Mouse (Mus musculus) adrenal gland, postnatal 25 days (tissue): ENCODE measurements around the gene Gm5134. TPM values are rescaled to one million over a fixed set of nuclear protein-coding genes. Genes with fewer than 3 reads are reported as not detected.

ENCODE experiments used
- DNase-seq: peaks from one replicate; pipeline ENCODE4 v3.0.0; 2021; ENCODE audit warnings: mixed read lengths
- total RNA-seq: library from RNA; stranded (reverse); gene quantifications from 2 replicates; pipeline ENCODE4 v1.2.3, GENCODE M21; 2021

Gene Gm5134
- total RNA-seq, 1 experiment from 2014 or later = not detected

- peak; percentile 48 for DNase-seq
These were observed 14.7 kb upstream of the Gm5134 start for GRCm38 (mm10) chr10:75939481-75940234.

- no peak for DNase-seq
These were observed 13.8 kb upstream of the Gm5134 start, which contains the start of gene Gm867 for GRCm38 (mm10) chr10:75940520-75940919. Gm867 (minus strand) TSS chr10:75940672.

GRCm38 (mm10) chr10:75941042-75941824, 13.1 kb upstream of the Gm5134 start:
- no peak for DNase-seq

DNA sequence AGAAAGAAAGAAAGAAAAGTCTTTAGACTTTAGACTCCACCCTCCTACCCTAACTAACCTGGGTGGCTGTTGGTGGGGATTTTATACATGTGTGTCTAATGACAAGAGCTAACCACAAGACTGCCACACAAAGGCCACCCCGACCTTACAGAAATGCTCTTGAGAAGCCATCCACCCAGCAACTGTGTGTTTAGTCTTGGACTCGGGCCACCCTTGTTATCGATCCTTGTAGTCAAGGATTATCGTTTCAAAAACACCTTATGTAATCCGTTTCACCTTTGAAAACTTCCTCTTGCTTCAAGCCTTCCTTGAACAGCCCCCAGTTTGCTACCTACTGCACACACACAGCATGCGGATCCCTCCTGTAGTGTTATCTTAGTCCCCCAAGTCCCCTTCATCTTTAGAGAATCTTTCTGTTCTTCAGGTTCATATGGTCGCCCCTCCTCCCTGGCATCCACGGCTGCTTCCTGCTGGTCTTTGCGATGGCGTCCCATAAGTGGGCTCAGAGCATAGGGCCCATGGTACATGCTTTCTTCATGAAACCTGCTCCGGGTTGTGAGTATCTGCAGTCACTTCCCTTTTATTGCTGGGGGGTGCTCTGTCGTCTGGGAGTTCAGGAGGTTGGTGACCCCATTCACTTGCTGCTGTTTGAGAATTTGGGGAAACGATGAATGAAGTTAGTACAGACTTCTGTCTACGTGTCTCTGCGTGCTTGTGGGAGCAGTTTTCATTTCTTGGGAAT, 11.4 kb upstream of the Gm5134 start, which contains the start of gene Vpreb3:
TSS of gene Vpreb3 (plus strand) at position 322 of the 742 bp plus-strand sequence.
- DNase-seq = no peak

DNA sequence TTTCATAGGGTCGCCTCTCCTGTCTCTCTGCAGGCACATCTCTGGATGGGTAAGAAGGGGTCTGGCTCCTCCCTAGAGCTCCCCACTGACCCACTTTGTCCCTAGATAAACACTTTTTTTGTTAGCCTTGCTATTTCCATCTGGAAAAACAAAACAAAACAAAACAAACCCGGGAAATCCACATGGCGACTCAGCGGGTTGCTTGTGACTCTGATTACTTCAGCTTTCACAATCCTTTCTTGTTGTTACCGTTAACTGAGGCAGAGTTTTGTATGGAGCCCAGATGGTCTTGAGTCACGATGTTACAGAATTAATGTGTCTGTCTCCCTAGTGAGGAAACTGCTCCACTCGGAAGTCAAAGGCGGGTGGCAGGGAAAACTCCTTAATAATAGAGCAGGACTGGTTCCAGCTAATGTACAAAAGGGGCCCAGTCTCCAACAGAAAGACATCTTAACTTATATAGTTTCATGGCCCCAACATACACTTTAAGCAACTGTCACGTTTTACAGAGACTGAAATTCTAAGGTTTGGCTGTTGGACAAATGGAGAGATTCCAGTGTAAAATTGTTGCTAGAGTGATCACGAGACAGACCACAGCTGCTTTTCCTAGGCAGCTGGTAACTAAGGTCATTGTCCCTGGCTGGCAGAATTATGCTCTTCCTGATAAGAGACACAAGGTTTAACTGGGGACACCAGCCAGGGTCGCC, 10.1 kb upstream of the Gm5134 start:
- DNase-seq = no peak

DNA sequence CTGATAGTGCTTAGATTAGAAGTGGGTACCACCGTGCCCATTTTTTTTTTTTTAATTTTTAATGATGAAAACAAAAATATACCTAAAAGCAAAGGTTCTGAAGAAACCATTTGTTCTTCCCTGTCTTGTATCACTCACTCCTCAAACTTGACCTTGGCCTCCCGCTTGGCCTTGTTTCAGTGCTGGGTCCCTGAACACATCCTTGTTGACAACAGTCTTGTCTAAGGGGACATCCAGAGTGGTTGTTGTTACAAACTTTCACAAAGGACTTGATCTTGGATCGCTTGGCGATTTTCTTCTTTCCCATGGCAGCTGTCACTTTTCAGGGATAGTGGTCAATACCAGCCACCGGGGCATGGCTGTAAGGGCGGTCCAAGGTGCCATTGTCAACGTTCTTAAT, 9.1 kb upstream of the Gm5134 start:
- DNase-seq = no peak

DNA sequence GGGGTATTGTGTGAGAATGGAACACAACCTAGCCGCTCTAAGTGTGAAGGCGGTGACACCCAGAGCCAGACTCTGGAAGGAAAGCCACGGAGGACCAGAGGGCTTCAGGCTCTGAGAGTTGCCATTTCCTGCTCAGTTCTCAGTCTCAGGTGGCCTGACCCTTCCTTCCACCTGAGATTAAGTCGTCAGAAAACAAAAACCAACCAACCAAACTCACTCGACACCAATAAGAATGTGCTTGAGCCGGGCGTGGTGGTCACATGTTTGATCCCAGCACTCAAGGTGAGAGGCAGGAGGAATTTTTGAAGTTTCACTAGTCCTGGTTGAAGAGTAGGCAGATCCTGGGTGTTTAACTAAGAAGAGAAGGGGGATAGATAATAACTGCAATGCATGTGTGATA, 8.4 kb upstream of the Gm5134 start:
- no peak for DNase-seq

GRCm38 (mm10) chr10:75948079-75948478, 6.2 kb upstream of the Gm5134 start:
- DNase-seq = no peak

DNA sequence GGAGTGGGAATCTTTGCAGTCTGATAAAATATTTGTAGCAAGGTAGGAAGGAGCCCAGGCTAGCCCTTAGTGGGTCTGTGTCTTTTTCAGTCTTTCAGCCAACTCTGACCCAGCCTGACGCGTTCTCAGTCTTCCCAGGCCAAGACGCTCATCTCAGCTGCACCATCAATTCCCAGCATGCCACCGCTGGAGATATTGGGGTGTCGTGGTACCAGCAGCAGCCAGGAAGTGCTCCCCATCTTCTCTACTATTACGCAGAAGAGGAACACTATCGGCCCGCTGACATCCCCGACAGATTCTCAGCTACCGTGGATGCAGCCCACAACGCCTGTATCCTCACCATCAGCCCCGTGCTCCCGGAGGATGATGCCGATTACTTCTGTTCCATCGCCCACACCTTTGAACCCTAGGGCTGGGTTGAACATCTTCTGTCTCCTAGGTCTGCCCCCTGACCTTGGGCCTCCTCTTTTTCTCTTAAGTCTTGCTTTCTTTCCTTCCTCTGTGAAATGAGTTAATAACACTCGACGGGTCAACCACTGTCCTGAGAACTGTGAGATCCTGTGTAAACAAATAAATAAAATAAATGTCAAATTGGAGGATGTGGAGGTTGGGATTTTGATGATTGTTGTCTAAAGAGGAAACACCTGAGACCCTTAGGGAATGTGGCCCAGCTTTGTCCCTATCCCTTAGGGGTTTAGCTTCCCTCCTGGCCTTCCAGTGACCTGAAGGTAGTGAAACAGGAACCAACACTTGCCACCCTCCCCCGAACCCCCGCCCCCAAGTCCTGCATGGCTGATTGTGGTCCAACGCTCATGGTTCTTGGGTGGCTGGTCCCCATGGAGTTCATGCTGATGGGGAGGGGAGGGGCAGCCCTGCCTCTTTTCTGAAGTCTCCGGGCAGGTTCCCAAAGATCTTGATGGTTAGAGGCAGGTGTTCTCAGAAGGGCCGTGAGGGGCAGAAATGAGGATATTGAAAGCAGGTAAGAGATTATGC, 5.0 kb upstream of the Gm5134 start:
- DNase-seq = no peak

DNA sequence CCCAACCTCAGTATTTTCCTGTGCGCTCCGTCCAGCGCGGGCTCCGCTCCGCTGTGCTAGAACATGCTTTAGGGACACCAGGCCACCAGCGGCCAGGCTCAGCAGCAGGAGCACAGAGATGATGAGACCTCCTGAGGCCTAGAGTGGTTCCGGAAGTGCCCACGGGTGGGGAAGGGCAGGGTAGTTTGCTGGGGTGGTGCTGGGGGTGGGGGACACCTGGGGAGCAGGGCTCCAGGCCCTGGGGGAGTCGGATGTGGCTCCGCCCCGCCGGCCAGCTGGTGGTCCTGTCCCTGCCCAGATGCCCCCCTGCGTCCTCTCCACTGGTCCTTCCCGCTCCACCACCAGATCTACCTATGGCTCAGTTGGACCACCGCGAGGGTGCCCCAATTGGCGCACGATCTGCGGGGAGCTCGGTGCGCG, 3.5 kb upstream of the Gm5134 start:
- peak; percentile 41 for DNase-seq

DNA sequence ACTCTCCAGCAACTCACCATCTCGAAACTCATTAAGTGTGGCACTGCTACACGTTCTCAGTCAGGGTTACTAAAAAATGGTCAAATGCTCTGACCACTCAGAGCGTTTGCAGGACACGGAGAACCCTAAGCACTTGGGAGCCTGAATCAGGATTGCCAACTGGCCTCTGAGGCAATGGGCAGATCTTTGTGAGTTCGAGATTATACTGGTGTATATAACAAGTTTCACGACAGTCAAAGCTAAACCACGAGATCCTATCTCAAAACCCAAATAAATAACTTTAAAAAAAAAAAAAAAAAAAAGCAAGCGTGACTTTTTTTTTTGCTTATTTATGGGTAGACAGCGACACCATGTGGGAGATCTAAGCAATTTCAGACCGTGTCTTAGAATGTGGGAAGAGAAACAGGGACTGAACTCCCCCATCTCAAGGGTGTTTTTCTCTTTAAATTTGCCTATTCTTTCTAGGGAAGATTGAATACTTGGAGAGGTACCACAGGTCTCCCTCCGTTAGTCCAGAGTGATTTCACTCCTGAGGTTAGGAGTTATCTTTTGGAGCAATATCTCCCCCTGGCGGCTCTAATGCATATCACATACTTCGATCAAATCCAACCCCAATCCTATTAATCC, 2.8 kb upstream of the Gm5134 start:
- no peak for DNase-seq

GRCm38 (mm10) chr10:75973846-75974245, 19.5 kb downstream of the Gm5134 start:
- no peak for DNase-seq

DNA sequence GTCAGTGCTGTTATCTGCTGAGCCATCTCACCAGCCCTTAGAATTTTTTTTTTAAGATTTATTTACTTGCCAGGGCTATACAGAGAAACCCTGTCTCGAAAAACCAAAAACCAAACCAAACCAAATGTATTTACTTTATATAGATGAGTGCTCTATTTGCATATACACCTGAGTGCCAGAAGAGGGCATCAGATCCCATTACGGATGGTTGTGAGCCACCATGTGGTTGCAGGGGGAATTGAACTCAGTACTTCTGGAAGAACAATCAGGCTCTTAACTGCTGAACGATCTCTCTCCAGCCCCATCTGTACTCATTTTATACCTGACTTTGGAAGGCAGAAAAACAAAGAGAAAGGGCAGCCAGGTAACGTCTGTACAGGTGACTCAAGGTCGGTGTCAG, 20.9 kb downstream of the Gm5134 start:
- DNase-seq = no peak

- no peak for DNase-seq
These were observed 24.0 kb downstream of the Gm5134 start for GRCm38 (mm10) chr10:75978119-75978834.

DNA sequence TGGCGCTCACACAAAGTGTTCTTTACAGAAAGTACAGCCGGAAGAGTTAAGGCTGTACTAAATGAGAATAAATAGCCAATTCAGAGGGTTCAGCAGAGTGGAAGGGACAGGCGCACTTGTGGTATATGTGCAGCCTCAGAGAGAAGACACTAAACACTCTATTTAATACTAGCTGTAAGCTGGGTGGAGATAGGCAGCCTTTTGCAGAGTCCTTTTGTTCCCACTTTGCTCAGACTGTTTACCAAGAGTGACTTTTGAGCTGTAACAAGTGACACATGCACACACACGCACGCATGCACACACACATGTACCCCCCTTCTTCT, 24.5 kb downstream of the Gm5134 start:
- DNase-seq = no peak

DNA sequence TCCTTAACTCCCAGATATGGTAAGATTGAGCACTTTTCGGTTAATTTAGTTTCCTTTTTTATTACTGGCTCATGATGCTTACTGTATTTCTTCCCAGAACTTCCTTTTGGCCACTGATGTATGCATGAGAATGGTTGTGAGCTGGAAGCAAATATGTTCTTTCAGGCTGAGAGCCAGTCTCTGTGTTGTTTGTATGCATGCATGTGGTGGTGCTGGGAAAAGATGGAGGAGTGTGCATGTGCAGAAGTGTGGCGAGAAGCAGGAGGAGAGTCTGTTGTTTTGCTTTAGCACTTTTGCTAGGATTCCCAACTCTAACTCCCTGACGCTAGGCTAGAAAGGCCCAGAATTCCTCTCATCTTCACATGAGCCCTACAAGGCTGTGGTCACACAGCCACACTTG, 25.1 kb downstream of the Gm5134 start:
- no peak for DNase-seq

DNA sequence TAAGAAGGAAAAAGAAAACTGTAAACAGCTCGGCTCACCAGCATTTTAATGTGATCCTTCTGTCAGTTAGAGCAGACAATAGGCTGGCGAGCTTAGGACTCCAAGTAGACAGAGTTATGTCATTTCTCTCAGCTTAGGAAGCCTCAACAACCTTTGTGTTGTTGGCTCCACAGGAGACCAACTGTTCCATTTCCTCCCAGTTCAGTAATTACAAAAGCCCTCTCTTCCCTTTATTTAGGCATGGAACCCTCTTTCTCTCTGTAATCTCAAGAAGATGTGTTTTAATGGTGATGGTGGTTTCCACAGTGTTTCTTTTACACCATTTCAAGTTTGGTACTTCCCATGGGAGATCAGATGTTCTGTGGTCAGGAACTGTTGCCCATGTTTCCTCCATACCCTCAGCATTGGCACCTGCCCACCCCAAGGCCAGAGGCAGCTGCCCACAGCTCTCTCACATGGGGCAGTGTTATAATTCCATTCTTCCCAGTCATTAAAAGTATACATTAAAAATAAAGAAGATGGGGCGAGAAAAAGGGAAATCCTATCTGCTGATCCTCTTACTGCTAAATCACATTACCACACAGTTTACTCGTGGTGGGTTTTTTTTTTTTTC, 36.2 kb downstream of the Gm5134 start:
- DNase-seq = no peak

DNA sequence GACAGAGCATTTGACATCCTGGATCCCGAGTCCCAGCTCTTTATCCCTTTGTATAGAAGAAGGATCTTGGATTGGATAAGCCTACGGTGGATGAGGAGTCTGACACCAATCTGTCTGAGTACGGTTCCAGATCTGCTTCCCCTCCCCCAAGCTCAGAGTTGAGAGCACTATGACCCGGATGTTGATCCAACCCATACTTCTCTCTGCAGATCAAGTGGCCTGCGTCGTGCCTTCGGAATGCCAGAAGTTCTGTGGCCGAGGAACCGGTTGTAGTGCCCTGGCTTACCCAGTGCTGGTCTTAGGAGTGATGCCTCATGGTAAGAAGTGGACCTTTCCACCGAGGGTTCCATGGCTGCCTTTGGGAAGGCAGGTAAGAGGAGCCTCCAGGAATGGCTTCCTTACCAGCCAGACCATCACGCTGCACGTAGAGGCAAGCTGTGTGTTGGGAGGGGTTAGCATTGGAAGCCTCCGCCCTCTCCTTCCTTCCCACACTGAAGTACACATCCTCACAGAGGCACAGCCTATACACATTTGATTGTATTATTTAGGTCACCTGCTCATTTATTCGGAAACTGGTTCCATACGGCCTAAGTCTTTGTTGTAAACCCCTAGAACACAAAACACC, 39.4 kb downstream of the Gm5134 start:
- DNase-seq = no peak
